Mouse (Mus musculus): ENCODE data around the gene Lsamp. TPM values are rescaled to one million over a fixed set of nuclear protein-coding genes. Genes with fewer than 3 reads are reported as not detected.

Lsamp gene
- total and polyA plus RNA-seq, 2 experiments from 2014 or later = 0.61 to 0.95 TPM

DNA sequence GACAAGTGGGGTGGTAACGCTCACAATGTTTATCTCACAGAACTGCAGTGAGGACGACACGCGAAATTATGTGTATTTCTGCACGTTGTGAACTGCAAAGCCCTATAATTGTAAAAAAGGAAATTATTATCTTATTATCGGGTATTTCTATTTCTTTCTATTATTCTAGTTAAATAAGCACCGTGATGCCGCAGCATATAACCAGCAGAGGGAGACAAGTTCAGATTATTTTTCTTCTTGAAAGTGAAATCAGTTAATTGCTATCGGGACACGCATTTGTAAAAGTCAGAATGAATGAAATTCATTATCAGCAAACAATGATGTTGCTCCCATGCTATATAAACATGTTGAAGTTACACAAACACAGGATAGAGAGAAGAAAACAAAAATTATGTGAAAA, 1540.1 kb downstream of the Lsamp start:
- no peaks in the 10 kb centered on the region for H3K36me3 ChIP-seq (replicated peaks; ENCODE audit: control insufficient read depth, insufficient read depth, low read length)
- WGBS = 48% methylated on average over 10 of the region's 10 CpGs
- ATAC-seq (ENCODE audit: insufficient read depth, low read depth) (no peak), DNase-seq (ENCODE audit: low spot score) (no peak)
- no peaks in the 10 kb centered on the region for H3K4me1 ChIP-seq (ENCODE audit: control insufficient read depth, insufficient read depth)
- peak overlapping the region; percentile 16 for H3K4me2 ChIP-seq (ENCODE audit: low read depth, low read length)
- TF ChIP-seq EP300 (IDR thresholded peaks at IDR 0.05; ENCODE audit: low read depth) (no peak), CTCF (IDR thresholded peaks at IDR 0.05; ENCODE audit: low read depth) (peak; percentile 26)
- H3K27me3 ChIP-seq (ENCODE audit: control insufficient read depth, insufficient read depth, low read length) = no peaks in the 10 kb centered on the region
- no peaks in the 10 kb centered on the region for H3K9me3 ChIP-seq (replicated peaks; ENCODE audit: control insufficient read depth, low read length)
- H3K4me3 ChIP-seq (ENCODE audit: low read depth, low read length) = peak overlapping the region; percentile 5; the same call in 1 of the 2 replicates
- no peak overlapping the region for H3K27ac ChIP-seq (ENCODE audit: low read depth)
- no peak overlapping the region for H3K9ac ChIP-seq (replicated peaks; ENCODE audit: low read depth, low read length)

GRCm38 (mm10) chr16:41532661-41533551, 1548.7 kb downstream of the Lsamp start:
- no peak overlapping the region for H3K9ac ChIP-seq (replicated peaks; ENCODE audit: low read depth, low read length)
- WGBS = 2% methylated on average over 38 of the region's 38 CpGs
- no peak overlapping the region for H3K27ac ChIP-seq (ENCODE audit: low read depth)
- ATAC-seq (ENCODE audit: insufficient read depth, low read depth) = peak; percentile 27; the same call in 1 of the 2 replicates
- H3K4me2 ChIP-seq (ENCODE audit: low read depth, low read length) = peak overlapping the region; percentile 96
- no peaks in the 10 kb centered on the region for H3K4me1 ChIP-seq (ENCODE audit: control insufficient read depth, insufficient read depth)
- no peaks in the 10 kb centered on the region for H3K9me3 ChIP-seq (replicated peaks; ENCODE audit: control insufficient read depth, low read length)
- no peaks in the 10 kb centered on the region for H3K36me3 ChIP-seq (replicated peaks; ENCODE audit: control insufficient read depth, insufficient read depth, low read length)
- TF ChIP-seq CTCF (IDR thresholded peaks at IDR 0.05; ENCODE audit: low read depth) (no peak), EP300 (IDR thresholded peaks at IDR 0.05; ENCODE audit: low read depth) (no peak)
- H3K4me3 ChIP-seq (ENCODE audit: low read depth, low read length) = peak overlapping the region; percentile 59
- DNase-seq (ENCODE audit: low spot score) = peak; percentile 8
- 0 out of 2 replicates have a peak, but pooled peaks cover 12% of the 10 kb centered on the region for H3K27me3 ChIP-seq (ENCODE audit: control insufficient read depth, insufficient read depth, low read length)

DNA sequence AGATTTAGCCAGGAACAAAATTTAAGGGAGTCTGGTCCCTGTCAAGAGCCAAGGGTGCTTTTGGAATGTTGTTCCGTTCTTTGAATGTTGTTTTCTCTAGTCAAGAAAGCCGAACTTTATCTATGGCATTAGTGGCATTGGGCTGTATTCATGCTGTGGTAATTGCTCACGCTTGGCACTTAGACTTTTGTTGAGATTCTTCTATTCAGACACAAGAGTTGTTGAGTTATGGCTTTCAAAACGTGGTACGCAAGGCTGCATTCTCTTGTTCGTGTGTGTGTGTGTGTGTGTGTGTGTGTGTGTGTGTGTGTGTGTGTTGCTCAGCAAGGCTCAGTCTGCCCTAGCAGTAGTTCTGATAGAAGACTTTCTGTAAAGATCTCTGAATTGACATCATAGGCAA, 1549.5 kb downstream of the Lsamp start:
- no peak for ATAC-seq (ENCODE audit: insufficient read depth, low read depth)
- H3K36me3 ChIP-seq (replicated peaks; ENCODE audit: control insufficient read depth, insufficient read depth, low read length) = no peaks in the 10 kb centered on the region
- no peak overlapping the region for H3K9ac ChIP-seq (replicated peaks; ENCODE audit: low read depth, low read length)
- no peaks in the 10 kb centered on the region for H3K4me1 ChIP-seq (ENCODE audit: control insufficient read depth, insufficient read depth)
- H3K27me3 ChIP-seq (ENCODE audit: control insufficient read depth, insufficient read depth, low read length) = 0 out of 2 replicates have a peak, but pooled peaks cover 12% of the 10 kb centered on the region
- TF ChIP-seq CTCF (IDR thresholded peaks at IDR 0.05; ENCODE audit: low read depth) = no peak
- TF ChIP-seq EP300 (IDR thresholded peaks at IDR 0.05; ENCODE audit: low read depth) = no peak
- WGBS = 11% methylated on average over 6 of the region's 6 CpGs
- H3K4me3 ChIP-seq (ENCODE audit: low read depth, low read length) = peak overlapping the region; percentile 59
- no peak for DNase-seq (ENCODE audit: low spot score)
- H3K9me3 ChIP-seq (replicated peaks; ENCODE audit: control insufficient read depth, low read length) = no peaks in the 10 kb centered on the region
- no peak overlapping the region for H3K27ac ChIP-seq (ENCODE audit: low read depth)
- peak overlapping the region; percentile 96 for H3K4me2 ChIP-seq (ENCODE audit: low read depth, low read length)

GRCm38 (mm10) chr16:41535806-41536205, 1551.6 kb downstream of the Lsamp start:
- no peak for ATAC-seq (ENCODE audit: insufficient read depth, low read depth)
- TF ChIP-seq CTCF (IDR thresholded peaks at IDR 0.05; ENCODE audit: low read depth) (no peak), EP300 (IDR thresholded peaks at IDR 0.05; ENCODE audit: low read depth) (no peak)
- no peak overlapping the region for H3K4me2 ChIP-seq (ENCODE audit: low read depth, low read length)

DNA sequence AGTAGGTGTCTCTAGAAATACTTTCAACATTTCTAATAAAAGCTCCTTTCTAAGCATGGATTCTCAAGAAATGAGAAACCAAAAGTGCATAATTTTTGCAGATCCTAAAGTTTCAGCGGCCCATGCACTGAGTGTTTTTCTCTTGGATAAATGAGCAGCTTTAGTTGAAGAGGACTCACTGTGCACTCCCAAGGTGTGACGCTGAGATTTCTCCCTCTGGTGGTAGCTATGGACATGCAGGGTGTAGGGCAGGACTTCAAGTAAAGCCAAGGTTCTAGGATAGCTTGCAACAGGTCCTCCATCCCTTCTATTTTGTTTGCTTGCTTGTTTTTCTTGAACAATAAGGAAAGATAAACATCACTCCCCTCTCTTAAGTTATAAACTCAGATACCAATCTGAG, 1558.5 kb downstream of the Lsamp start:
- no peak overlapping the region for H3K4me3 ChIP-seq (ENCODE audit: low read depth, low read length)
- H3K9me3 ChIP-seq (replicated peaks; ENCODE audit: control insufficient read depth, low read length) = no peaks in the 10 kb centered on the region
- no peak for DNase-seq (ENCODE audit: low spot score)
- ATAC-seq (ENCODE audit: insufficient read depth, low read depth) = no peak
- H3K4me2 ChIP-seq (ENCODE audit: low read depth, low read length) = no peak overlapping the region
- WGBS = 39% methylated on average over 2 of the region's 2 CpGs
- no peaks in the 10 kb centered on the region for H3K4me1 ChIP-seq (ENCODE audit: control insufficient read depth, insufficient read depth)
- TF ChIP-seq EP300 (IDR thresholded peaks at IDR 0.05; ENCODE audit: low read depth) (no peak), CTCF (IDR thresholded peaks at IDR 0.05; ENCODE audit: low read depth) (peak; percentile 45)
- no peak overlapping the region for H3K9ac ChIP-seq (replicated peaks; ENCODE audit: low read depth, low read length)
- no peaks in the 10 kb centered on the region for H3K36me3 ChIP-seq (replicated peaks; ENCODE audit: control insufficient read depth, insufficient read depth, low read length)
- H3K27ac ChIP-seq (ENCODE audit: low read depth) = no peak overlapping the region
- no peaks in the 10 kb centered on the region for H3K27me3 ChIP-seq (ENCODE audit: control insufficient read depth, insufficient read depth, low read length)

More at GRCm38 (mm10) chr16:41535806-41536205, 1551.6 kb downstream of the Lsamp start:
- H3K27me3 ChIP-seq (ENCODE audit: control insufficient read depth, insufficient read depth, low read length) = 0 out of 2 replicates have a peak, but pooled peaks cover 12% of the 10 kb centered on the region
- no peak overlapping the region for H3K27ac ChIP-seq (ENCODE audit: low read depth)
- WGBS = 61% methylated on average over 1 of the region's 1 CpGs
- DNase-seq (ENCODE audit: low spot score) = no peak
- no peaks in the 10 kb centered on the region for H3K36me3 ChIP-seq (replicated peaks; ENCODE audit: control insufficient read depth, insufficient read depth, low read length)
- H3K4me1 ChIP-seq (ENCODE audit: control insufficient read depth, insufficient read depth) = no peaks in the 10 kb centered on the region
- H3K9ac ChIP-seq (replicated peaks; ENCODE audit: low read depth, low read length) = no peak overlapping the region
- H3K4me3 ChIP-seq (ENCODE audit: low read depth, low read length) = no peak overlapping the region
- no peaks in the 10 kb centered on the region for H3K9me3 ChIP-seq (replicated peaks; ENCODE audit: control insufficient read depth, low read length)
